Mouse (Mus musculus): ENCODE measurements around the gene Gcnt3.

DNA sequence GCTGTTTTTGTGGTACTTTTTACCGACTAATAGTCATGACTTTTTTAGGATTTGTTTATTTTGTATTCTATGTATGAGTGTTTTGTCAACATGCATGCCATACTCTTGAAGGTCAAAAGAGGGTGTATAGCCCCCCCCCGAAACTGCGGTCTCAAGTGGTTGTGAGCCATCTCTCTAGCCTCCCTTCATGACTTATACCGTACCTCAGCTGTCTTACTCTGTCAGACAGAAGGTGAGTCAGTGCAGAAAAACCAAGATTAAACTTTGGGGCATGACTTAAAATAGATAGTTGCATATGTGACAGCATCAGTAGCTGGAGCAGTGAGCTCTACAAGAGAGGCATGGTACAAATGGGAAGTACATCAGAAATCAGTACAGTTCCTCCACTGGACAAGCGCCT, 43.3 kb downstream of the Gcnt3 start:
- TF ChIP-seq CTCF (IDR thresholded peaks at IDR 0.05; ENCODE audit: low read depth) (no peak), EP300 (IDR thresholded peaks at IDR 0.05; ENCODE audit: low read depth) (no peak)

All from liver, embryonic 14.5 days (tissue).